Mouse (Mus musculus): ENCODE results near the gene Mtg1. TPM values are rescaled to one million over a fixed set of nuclear protein-coding genes. Genes with fewer than 3 reads are reported as not detected.

Gene Mtg1
- total RNA-seq (2021), result 10 to 100 TPM; 19.6 to 20.4 TPM
- long read RNA-seq, experiment 1, transcript Mtg1-201 (11 exons, 1,595 nt), result major isoform, 32 of 43 reads
- long read RNA-seq, experiment 1, partial matches to known transcripts, result 1 of 43 reads
- long read RNA-seq, experiment 1, other reads (novel, unspliced or antisense), result 10 of 43 reads
- long read RNA-seq, experiment 2, transcript Mtg1-201 (11 exons, 1,595 nt), result major isoform, 23 of 36 reads
- long read RNA-seq, experiment 2, partial matches to known transcripts, result 1 of 36 reads
- long read RNA-seq, experiment 2, other reads (novel, unspliced or antisense), result 11 of 36 reads

DNA sequence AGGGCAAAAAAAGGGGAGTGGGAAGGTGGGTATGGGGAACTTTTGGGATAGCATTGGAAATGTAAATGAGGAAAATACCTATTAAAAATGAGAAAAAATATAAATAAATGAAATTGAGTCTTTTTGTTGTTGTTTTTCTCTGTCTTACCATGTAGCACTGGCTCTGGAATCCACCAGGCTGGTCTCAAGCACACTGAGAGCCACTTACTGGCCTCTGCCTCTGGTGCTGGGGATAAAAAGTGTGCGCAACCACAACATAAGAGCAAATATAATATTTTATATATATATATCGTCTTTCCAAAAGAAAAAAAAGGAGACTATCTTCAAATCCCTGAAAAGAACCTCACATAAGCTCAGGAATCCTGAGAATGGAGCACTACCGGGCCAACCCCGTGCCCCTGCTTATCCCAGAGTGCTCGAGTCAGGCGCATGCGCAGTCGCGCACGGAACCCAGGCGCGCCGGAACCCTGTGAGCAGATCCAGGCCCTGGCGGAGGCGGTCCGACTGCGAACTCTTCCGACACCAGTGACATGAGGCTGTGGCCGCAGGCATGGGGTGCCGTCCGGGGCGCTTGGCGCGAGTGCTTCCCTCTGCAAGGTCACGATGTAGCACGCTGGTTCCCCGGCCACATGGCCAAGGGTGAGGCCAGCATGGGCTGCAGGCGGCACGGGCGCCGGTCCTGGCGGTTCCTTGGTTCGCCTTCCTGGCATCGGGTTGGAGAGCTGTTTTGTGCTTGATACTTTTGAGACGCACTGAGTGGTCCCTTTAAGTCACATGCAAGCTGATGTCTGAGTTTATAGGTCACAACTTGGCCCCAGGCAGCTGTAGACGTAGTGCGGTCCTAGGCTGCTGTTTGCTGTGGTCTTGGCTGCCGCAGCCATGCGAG lies at the start of gene Mtg1:
Gene Mtg1 (plus strand): TSS at position 430 of the 886 bp plus-strand sequence.
- peak; percentile 96 to 97 for DNase-seq (ENCODE audit: low spot score in 2 of 2)

GRCm38 (mm10) chr7:140090601-140091000 lies 46.8 kb upstream of the Mtg1 start:
- DNase-seq (ENCODE audit: low spot score in 2 of 2), result no peak

DNA sequence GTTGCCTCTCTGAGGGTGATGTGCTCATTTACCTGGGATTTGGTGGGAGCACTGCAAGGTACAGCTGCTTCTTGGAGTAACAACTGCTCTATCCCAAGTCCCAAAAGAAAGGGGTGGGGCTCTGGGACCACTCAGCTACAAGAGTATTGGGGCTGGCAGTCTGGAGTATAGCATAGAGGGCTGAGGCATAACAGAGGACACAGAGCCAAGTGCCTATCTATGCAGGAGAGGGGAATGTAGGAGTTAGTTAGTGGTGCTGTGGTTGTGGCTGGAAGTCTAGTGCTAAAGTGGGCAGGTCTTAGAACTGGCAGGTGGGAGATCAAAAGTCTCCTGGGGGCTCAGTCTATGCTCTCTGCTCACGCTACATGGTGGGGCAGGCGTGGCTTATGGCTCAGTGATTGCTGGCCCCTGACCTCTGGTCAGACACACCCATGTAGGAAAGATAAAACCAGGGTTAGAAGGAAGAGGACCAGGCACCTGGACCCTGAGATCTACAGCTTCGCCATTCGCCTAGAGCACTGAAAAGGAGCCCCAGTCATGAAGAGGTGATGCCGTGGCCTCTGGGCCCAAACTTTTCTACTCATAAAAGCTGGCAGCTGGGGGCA lies 44.3 kb upstream of the Mtg1 start, which contains the start of gene Prap1:
Gene Prap1 (plus strand): TSS at position 472 of the 605 bp plus-strand sequence.
- no peak for DNase-seq (ENCODE audit: low spot score in 2 of 2)

DNA sequence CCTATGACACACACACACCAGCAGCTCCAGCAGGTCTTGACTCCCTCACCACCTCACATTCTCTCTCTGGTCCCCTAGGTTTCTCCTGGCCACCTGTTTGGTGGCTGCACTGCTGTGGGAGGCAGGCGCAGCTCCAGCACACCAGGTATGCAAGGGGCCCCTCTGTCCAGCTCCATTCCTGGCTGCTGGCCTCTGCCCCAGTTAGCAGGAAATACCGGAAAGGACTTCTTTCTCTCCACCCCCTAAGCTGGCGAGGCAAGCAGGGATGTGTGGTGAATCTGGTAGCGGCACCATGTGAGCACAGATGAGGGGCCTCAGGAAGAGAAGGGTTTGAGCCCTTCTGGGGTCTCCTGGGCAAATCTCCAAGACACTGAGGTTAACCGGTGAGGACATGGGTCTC lies 42.4 kb upstream of the Mtg1 start:
- no peak for DNase-seq (ENCODE audit: low spot score in 2 of 2)

DNA sequence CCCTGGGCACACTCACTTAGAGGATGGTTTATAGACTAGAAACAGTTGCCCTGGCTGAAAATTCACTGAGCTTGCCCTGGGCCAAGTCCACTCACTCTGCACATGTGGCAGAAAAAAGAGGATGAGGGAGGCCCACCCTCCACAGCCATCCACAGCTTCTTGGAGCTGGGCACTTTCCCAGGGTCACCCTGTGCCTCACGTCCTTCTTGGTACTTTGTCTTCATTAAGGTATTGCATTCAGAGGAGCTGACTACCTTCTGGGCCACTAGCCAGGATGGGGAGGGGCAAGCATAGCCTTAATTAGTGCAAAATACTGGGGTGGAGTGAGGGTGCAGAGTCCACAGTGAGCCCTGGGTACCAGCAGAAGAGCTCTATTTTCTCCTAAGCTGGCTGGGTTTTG lies 41.8 kb upstream of the Mtg1 start:
- DNase-seq (ENCODE audit: low spot score in 2 of 2), result no peak

DNA sequence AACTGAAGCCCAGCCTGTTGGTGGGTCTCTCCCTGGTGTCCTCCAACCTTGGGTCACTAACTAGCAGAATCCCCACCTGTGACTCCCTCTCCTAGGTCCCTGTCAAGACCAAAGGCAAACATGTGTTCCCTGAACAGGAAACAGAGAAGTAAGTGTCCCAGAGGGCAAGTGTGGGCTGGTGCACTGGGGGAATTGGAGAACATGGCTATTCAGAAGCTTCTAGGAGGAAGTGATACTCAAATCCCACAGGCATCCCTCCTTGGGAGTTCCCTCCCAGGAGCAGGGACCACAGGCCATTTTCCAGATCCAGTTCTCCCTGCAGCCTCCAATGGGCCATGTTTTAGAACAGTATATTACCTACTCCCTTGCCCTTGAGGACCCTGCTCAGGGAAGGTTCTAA lies 41.3 kb upstream of the Mtg1 start:
- DNase-seq (ENCODE audit: low spot score in 2 of 2), result no peak

- no peak for DNase-seq (ENCODE audit: low spot score in 2 of 2)
Observed at GRCm38 (mm10) chr7:140098466-140098865, 38.9 kb upstream of the Mtg1 start.

- DNase-seq (ENCODE audit: low spot score in 2 of 2), result no peak
Observed at GRCm38 (mm10) chr7:140101498-140101897, 35.9 kb upstream of the Mtg1 start.

- peak; percentile 72 to 85 for DNase-seq (ENCODE audit: low spot score in 2 of 2)
Observed at GRCm38 (mm10) chr7:140101993-140102860, 35.1 kb upstream of the Mtg1 start, which contains the start of gene Fuom. Fuom (minus strand) TSS chr7:140102441.

DNA sequence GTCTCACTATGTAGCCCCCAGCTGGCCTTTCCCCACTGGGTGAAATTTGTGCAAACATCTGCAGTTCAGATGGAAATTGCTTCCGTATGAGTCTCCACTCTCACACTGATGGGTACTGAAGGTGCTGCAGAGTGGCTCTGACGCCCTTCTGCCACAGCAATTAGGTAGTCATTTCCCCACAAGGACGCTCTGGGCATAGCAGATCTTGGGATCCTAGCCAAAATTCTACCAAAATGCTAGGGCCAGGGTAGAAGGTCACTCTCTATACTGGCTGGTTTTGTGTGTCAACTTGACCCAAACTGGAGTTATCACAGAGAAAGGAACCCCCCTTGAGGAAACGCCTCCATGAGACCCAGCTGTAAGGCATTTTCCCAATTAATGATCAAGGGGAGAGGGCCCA lies 33.4 kb upstream of the Mtg1 start:
- DNase-seq (ENCODE audit: low spot score in 2 of 2), result no peak

- no peak for DNase-seq (ENCODE audit: low spot score in 2 of 2)
Observed at GRCm38 (mm10) chr7:140111943-140112342, 25.4 kb upstream of the Mtg1 start.

GRCm38 (mm10) chr7:140115583-140116328 lies 21.6 kb upstream of the Mtg1 start, which contains the start of gene Paox:
Paox (plus strand) TSS chr7:140115799.
- peak in 1 of 2 experiments; percentile 32 for DNase-seq (ENCODE audit: low spot score in 2 of 2)

DNA sequence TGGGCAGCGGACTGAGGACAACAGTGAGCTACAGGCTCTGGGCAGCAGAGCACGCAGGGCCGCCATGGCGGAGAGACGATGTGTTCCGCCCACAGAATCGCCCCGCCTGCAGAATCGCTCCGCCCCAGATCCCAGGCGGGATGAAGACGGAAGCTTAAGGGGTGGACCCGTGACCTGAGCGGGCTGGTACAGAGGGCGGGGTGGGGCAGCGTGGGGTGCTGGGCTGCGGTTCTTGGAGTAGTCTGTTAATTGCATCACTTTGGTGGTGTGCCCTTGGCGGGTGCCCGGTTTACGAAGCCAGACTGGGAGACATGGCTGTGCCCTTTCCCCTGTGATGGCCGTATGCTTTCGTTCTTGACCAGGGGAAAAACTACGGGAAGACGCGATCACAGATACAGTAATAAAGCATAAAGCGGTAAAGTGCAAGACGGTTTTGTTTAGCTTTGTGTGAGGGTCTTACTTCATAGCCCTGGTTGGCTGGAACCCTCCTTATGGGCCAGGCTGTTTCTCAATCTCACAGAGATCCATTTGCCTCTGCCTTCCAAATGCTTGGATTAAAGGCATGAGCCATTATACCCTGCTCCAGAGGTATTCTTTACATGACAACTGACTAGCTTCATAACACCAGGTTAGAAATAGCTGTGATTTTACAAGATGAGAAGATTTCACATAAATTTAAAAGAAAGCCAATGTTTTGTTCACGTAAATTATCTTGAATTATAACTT lies 20.9 kb upstream of the Mtg1 start, which contains the start of gene Echs1:
Gene Echs1 (minus strand): TSS at position 148 of the 726 bp plus-strand sequence.
- DNase-seq (ENCODE audit: low spot score in 2 of 2), result peak; percentile 75 to 89

GRCm38 (mm10) chr7:140120484-140120883 lies 16.9 kb upstream of the Mtg1 start:
- DNase-seq (ENCODE audit: low spot score in 2 of 2), result no peak

GRCm38 (mm10) chr7:140121338-140121910 lies 15.9 kb upstream of the Mtg1 start:
- no peak for DNase-seq (ENCODE audit: low spot score in 2 of 2)

- no peak for DNase-seq (ENCODE audit: low spot score in 2 of 2)
Observed at GRCm38 (mm10) chr7:140122765-140123164, 14.6 kb upstream of the Mtg1 start.

DNA sequence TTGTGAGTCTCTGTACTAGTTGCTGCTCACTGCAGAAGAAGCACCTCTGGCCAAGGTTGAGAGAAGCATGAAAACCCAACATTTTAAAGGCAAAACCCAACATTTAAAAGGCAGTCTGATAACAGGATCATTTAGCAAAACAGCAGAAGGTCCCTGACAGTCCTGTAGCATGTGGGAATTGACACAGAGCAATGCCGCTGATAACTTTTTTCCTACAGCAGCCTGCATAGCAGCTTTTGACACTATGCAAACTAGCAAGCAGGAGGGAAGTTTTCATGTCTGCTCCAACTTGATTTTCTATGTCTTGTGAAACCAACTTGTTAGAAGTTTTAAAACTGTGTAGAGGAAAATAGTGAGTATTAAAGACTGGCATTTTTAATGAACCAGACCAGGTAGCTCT lies 13.0 kb upstream of the Mtg1 start:
- DNase-seq (ENCODE audit: low spot score in 2 of 2), result no peak

DNA sequence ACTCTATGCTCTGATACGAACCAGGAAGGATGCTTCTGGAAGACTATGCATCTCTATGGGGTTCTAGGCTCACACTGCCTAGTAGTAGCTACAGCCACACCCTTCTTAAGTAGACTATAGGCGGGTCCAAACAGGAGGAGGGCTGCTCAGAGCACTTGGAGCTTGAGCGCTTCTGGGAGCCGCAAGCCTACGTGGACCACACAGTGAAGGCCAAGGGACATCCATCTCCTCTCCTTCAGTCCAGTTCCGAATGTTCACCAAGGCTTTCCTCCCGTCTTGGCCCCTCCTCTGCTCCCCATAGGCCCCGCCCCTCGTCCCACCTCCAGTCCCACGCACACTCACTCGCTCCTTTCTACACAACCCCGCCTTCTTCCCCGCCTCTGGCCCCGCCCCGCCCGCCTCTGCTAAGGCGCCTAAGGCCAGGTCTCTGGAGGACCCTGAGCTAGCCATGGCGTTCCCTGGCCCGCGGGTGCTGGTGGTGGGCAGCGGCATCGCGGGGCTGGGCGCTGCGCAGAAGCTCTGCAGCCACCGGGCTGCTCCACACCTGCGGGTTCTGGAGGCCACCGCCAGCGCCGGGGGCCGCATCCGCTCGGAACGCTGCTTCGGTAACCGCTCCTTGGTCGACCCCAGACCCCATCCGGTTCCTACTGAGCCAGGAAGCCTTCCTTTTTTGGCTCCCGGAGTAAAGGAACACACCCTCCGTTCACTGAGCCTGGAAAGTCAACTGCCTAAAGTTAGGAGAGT lies 11.9 kb upstream of the Mtg1 start:
- DNase-seq (ENCODE audit: low spot score in 2 of 2), result peak; percentile 86 to 95
